Comparison of ENCODE assay signal across 21 mouse cellular contexts in genomic region chr4:48253266-48253665, GRCm38 (mm10). TPM values are rescaled to one million over a fixed set of nuclear protein-coding genes. Genes with fewer than 3 reads are reported as not detected.
DNase-seq lines count a peak whose midpoint lies in the region; ATAC-seq and TF ChIP-seq lines count a peak whose summit lies in the region.
"Had no signal": no experiment of that assay in that cellular context is flagged by ENCODE, and none has a peak within 500 bp of the region (broad histone marks: within the 10 kb centered on the region; RNA-seq: fewer than 3 reads in every experiment).

No protein-coding gene starts in this region.

- peak overlapping the region; percentile 20 for H3K27ac ChIP-seq in heart, adult 2 months
- no peak overlapping the region for H3K27ac ChIP-seq in heart, embryonic 12.5 days (ENCODE audit: poor library complexity, severe bottlenecking)
- H3K27ac ChIP-seq in CH12.LX (ENCODE audit: insufficient read depth, low read depth) = no peak overlapping the region
- H3K27ac ChIP-seq in forebrain, postnatal 0 days (ENCODE audit: low read depth, low read length) = no peak overlapping the region
- no peak overlapping the region for H3K27ac ChIP-seq in midbrain, embryonic 11.5 days (ENCODE audit: low read depth, low read length)
- H3K27ac ChIP-seq: heart, embryonic 10.5 days; kidney, embryonic 15.5 days; limb, embryonic 15.5 days; liver, embryonic 15.5 days had no signal

- TF ChIP-seq RAD21 in CH12.LX (IDR thresholded peaks at IDR 0.05; ENCODE audit: low read depth, low read length) = no peak

- no peak overlapping the region for H3ac ChIP-seq in myocyte (ENCODE audit: control insufficient read depth, insufficient read length)

- no peak for ATAC-seq in heart, embryonic 12.5 days (ENCODE audit: insufficient number of reproducible peaks, low FRiP score)
- no peak for ATAC-seq in forebrain, postnatal 0 days
- ATAC-seq in midbrain, embryonic 11.5 days (ENCODE audit: low FRiP score) = no peak
- ATAC-seq: midbrain, embryonic 16.5 days had no signal

- no peak for TF ChIP-seq CTCF in heart, adult 2 months (IDR thresholded peaks at IDR 0.05)
- no peak for TF ChIP-seq CTCF in CH12.LX (conservative IDR thresholded peaks at IDR 0.05 in 1 of 2, IDR thresholded peaks at IDR 0.05 in 1 of 2; ENCODE audit: low read depth in 2 of 2, low read length in 2 of 2)
- no peak for TF ChIP-seq CTCF in forebrain, postnatal 0 days (IDR thresholded peaks at IDR 0.05; ENCODE audit: low read depth)

- H3K4me3 ChIP-seq in heart, adult 2 months = no peak overlapping the region
- no peak overlapping the region for H3K4me3 ChIP-seq in heart, embryonic 12.5 days
- H3K4me3 ChIP-seq in CH12.LX (replicated peaks in 1 of 3; ENCODE audit: low read depth in 2 of 3, low read length in 2 of 3, poor library complexity in 1 of 3) (no peak overlapping the region), myocyte (no peak overlapping the region)
- no peak overlapping the region for H3K4me3 ChIP-seq in forebrain, postnatal 0 days (ENCODE audit: low read depth, low read length)
- no peak overlapping the region for H3K4me3 ChIP-seq in midbrain, embryonic 11.5 days (ENCODE audit: low read depth, low read length)
- H3K4me3 ChIP-seq: heart, embryonic 10.5 days; kidney, embryonic 15.5 days; limb, embryonic 15.5 days; liver, embryonic 15.5 days had no signal

- peaks cover 3% of the 10 kb centered on the region for H3K36me3 ChIP-seq in heart, adult 2 months (ENCODE audit: control insufficient read depth, insufficient read depth, low read length)
- H3K36me3 ChIP-seq in heart, embryonic 12.5 days = no peaks in the 10 kb centered on the region
- peaks cover 0 to 5% of the 10 kb centered on the region in 2 experiments for H3K36me3 ChIP-seq in CH12.LX (replicated peaks in 1 of 2; ENCODE audit: control insufficient read depth in 1 of 2, insufficient read depth in 1 of 2, low read length in 1 of 2)
- H3K36me3 ChIP-seq in myocyte (ENCODE audit: control insufficient read depth, insufficient read depth) = no peaks in the 10 kb centered on the region
- no peaks in the 10 kb centered on the region for H3K36me3 ChIP-seq in forebrain, postnatal 0 days (ENCODE audit: insufficient read depth)
- H3K36me3 ChIP-seq in midbrain, embryonic 11.5 days (ENCODE audit: control insufficient read depth, insufficient read depth, low read length) = no peaks in the 10 kb centered on the region
- H3K36me3 ChIP-seq: heart, embryonic 10.5 days; kidney, embryonic 15.5 days; limb, embryonic 15.5 days; liver, embryonic 15.5 days had no signal

- DNase-seq in heart, adult 2 months = no peak
- DNase-seq in 3T3-L1 (ENCODE audit: low read depth, low spot score) (peak; percentile 33), CH12.LX (ENCODE audit: extremely low read depth) (peak; percentile 49)
- no peak for DNase-seq in cerebellum, postnatal 25 days
- no peak for DNase-seq in forebrain, postnatal 0 days
- DNase-seq in midbrain, embryonic 11.5 days (ENCODE audit: low spot score, missing footprints) = no peak
- DNase-seq: adrenal gland, postnatal 36 days; B cell, adult 2 months; cerebellum, adult 11 months; cerebellum, adult 9-11 months; kidney, adult 11 months; kidney, postnatal 4 days; left cerebral cortex, postnatal 4 days; thymus, postnatal 25 days had no signal

- peaks cover 3% of the 10 kb centered on the region for H3K79me2 ChIP-seq in heart, adult 2 months (replicated peaks; ENCODE audit: control insufficient read depth, insufficient read depth, low read length)
- peaks cover 17% of the 10 kb centered on the region for H3K79me2 ChIP-seq in CH12.LX (replicated peaks; ENCODE audit: control insufficient read depth, extremely low read depth, insufficient read depth, poor library complexity, severe bottlenecking)
- H3K79me2 ChIP-seq in myocyte (ENCODE audit: control insufficient read depth, insufficient read depth) = peaks cover 41% of the 10 kb centered on the region

- dilution Hi-C loops in CH12.LX (cut with MboI; ENCODE audit: extremely low pct_ligation_motif_present, extremely low pct_unique_long_range_greater_than_20kb, low sequenced_read_pairs) = no loop called here

- peaks cover 2% of the 10 kb centered on the region for H3K4me1 ChIP-seq in heart, adult 2 months (ENCODE audit: control insufficient read depth, insufficient read depth, low read length)
- no peaks in the 10 kb centered on the region for H3K4me1 ChIP-seq in heart, embryonic 12.5 days (replicated peaks)
- peaks cover 2 to 66% of the 10 kb centered on the region in 2 experiments; a peak in 2 of 4 replicates for H3K4me1 ChIP-seq in CH12.LX (ENCODE audit: control insufficient read depth in 1 of 2, insufficient read depth in 2 of 2)
- no peaks in the 10 kb centered on the region for H3K4me1 ChIP-seq in forebrain, postnatal 0 days (ENCODE audit: insufficient read depth)
- no peaks in the 10 kb centered on the region for H3K4me1 ChIP-seq in midbrain, embryonic 11.5 days (ENCODE audit: control insufficient read depth, insufficient read depth, low read length)
- H3K4me1 ChIP-seq: heart, embryonic 10.5 days; kidney, embryonic 15.5 days; limb, embryonic 15.5 days had no signal

- no peak for TF ChIP-seq POLR2A in heart, adult 2 months (IDR thresholded peaks at IDR 0.05; ENCODE audit: insufficient read depth, low read depth, low read length)
- no peak for TF ChIP-seq POLR2A in CH12.LX (IDR thresholded peaks at IDR 0.05; ENCODE audit: low read depth, low read length)
- no peak for TF ChIP-seq POLR2A in myocyte (IDR thresholded peaks at IDR 0.05; ENCODE audit: insufficient read length, low read depth)

- no peaks in the 10 kb centered on the region for H3K9me3 ChIP-seq in heart, embryonic 12.5 days (replicated peaks)
- no peaks in the 10 kb centered on the region for H3K9me3 ChIP-seq in CH12.LX (replicated peaks; ENCODE audit: low read length)
- no peaks in the 10 kb centered on the region for H3K9me3 ChIP-seq in forebrain, postnatal 0 days (ENCODE audit: low read length)
- H3K9me3 ChIP-seq in midbrain, embryonic 11.5 days (ENCODE audit: control insufficient read depth, low read length) = no peaks in the 10 kb centered on the region
- H3K9me3 ChIP-seq: heart, embryonic 10.5 days; kidney, embryonic 15.5 days; limb, embryonic 15.5 days; liver, embryonic 15.5 days had no signal

- intact Hi-C loops in heart, adult 2 months (cut with DNase I) = no loop called here

- H3K9ac ChIP-seq in heart, adult 2 months (ENCODE audit: low read depth, low read length) = no peak overlapping the region
- no peak overlapping the region for H3K9ac ChIP-seq in heart, embryonic 12.5 days
- H3K9ac ChIP-seq in CH12.LX (ENCODE audit: insufficient read depth, low read depth) = no peak overlapping the region; the same call in 1 of the 2 replicates
- H3K9ac ChIP-seq in forebrain, postnatal 0 days = no peak overlapping the region
- no peak overlapping the region for H3K9ac ChIP-seq in midbrain, embryonic 11.5 days (ENCODE audit: low read length)
- H3K9ac ChIP-seq: kidney, embryonic 15.5 days; limb, embryonic 15.5 days; liver, embryonic 15.5 days had no signal

- TF ChIP-seq EP300 in heart, adult 2 months (IDR thresholded peaks at IDR 0.05; ENCODE audit: insufficient read depth, low read depth, low read length) = no peak
- TF ChIP-seq EP300 in CH12.LX (IDR thresholded peaks at IDR 0.05; ENCODE audit: low read length) = no peak

- in situ Hi-C loops in CH12.LX (cut with MboI; ENCODE audit: low pct_ligation_motif_present, low pct_unique_long_range_greater_than_20kb, low sequenced_read_pairs) = no loop called here

- H3K27me3 ChIP-seq in heart, adult 2 months (ENCODE audit: control insufficient read depth, insufficient read depth, low read length) = no peaks in the 10 kb centered on the region
- no peaks in the 10 kb centered on the region for H3K27me3 ChIP-seq in heart, embryonic 12.5 days (replicated peaks)
- H3K27me3 ChIP-seq in CH12.LX (replicated peaks) (no peaks in the 10 kb centered on the region), myocyte (ENCODE audit: control insufficient read depth, insufficient read depth, insufficient read length) (no peaks in the 10 kb centered on the region)
- H3K27me3 ChIP-seq in forebrain, postnatal 0 days (ENCODE audit: insufficient read depth, low read length) = no peaks in the 10 kb centered on the region
- H3K27me3 ChIP-seq in midbrain, embryonic 11.5 days (ENCODE audit: control insufficient read depth, insufficient read depth, low read length) = no peaks in the 10 kb centered on the region
- H3K27me3 ChIP-seq: kidney, embryonic 15.5 days; limb, embryonic 15.5 days; liver, embryonic 15.5 days had no signal

- H3K4me2 ChIP-seq in heart, embryonic 12.5 days = no peak overlapping the region
- H3K4me2 ChIP-seq in CH12.LX (ENCODE audit: insufficient read depth, low read depth, poor library complexity, severe bottlenecking) (peak overlapping the region; percentile 94; the same call in 1 of the 2 replicates), myocyte (ENCODE audit: low read depth) (peak overlapping the region; percentile 32)
- no peak overlapping the region for H3K4me2 ChIP-seq in forebrain, postnatal 0 days (ENCODE audit: low read depth)
- no peak overlapping the region for H3K4me2 ChIP-seq in midbrain, embryonic 11.5 days
- H3K4me2 ChIP-seq: kidney, embryonic 15.5 days; limb, embryonic 15.5 days; liver, embryonic 15.5 days had no signal

TF ChIP-seq in CH12.LX, 34 proteins besides CTCF, POLR2A, EP300 and RAD21 (continues in another document):
- TF ChIP-seq CHD1 (IDR thresholded peaks at IDR 0.05; ENCODE audit: low read depth, low read length) = no peak

RNA-seq across cellular contexts. Expression of gene Erp44, which starts 26.1 kb away (rescaled TPM):
- total RNA-seq in heart, adult 2 months (2021) = 10 to 100 TPM; 30.1 to 30.8 TPM
- 10.7 and 15.8 TPM in 2 replicates for polyA plus RNA-seq in heart, adult 2 months (2012; rRNA removed)
- 67.7 and 72.0 TPM in 2 replicates for polyA plus RNA-seq in heart, embryonic 12.5 days (2016; fragmentation: Nextera tagmentation; extraction: Ambion mirVana)
- total RNA-seq in CH12.LX (2012; rRNA removed) = 59.2 and 60.4 TPM in 2 replicates
- total RNA-seq in CH12.LX (2014; rRNA removed) = 201 and 203 TPM in 2 replicates
- 85.3 and 99.7 TPM in 2 replicates for polyA plus RNA-seq in CH12.LX (2012; ENCODE audit: insufficient read length, low read depth)
- polyA plus RNA-seq in myocyte (2012; fragmentation: generic; extraction: Trizol) = 22.7 TPM
- 26.2 and 33.4 TPM in 2 replicates for total RNA-seq in forebrain, postnatal 0 days (2014; rRNA removed)
- 41.8 and 50.2 TPM in 2 replicates for polyA plus RNA-seq in forebrain, postnatal 0 days (2015; fragmentation: Nextera tagmentation; extraction: Ambion mirVana)
- polyA plus RNA-seq in midbrain, embryonic 11.5 days (2014; fragmentation: Nextera tagmentation; extraction: Ambion mirVana) = 70.8 and 83.6 TPM in 2 replicates

RNA-seq across cellular contexts. Expression of gene Invs, which starts 26.3 kb away (rescaled TPM):
- total RNA-seq in heart, adult 2 months (2021) = 1 to 10 TPM; 2.6 to 2.9 TPM
- 1.4 and 2.4 TPM in 2 replicates for polyA plus RNA-seq in heart, adult 2 months (2012; rRNA removed)
- 5.9 and 6.6 TPM in 2 replicates for polyA plus RNA-seq in heart, embryonic 12.5 days (2016; fragmentation: Nextera tagmentation; extraction: Ambion mirVana)
- total RNA-seq in CH12.LX (2012; rRNA removed) = 6.4 and 6.9 TPM in 2 replicates
- total RNA-seq in CH12.LX (2014; rRNA removed) = 4.2 and 5.7 TPM in 2 replicates
- polyA plus RNA-seq in CH12.LX (2012; ENCODE audit: insufficient read length, low read depth) = 4.8 and 5.1 TPM in 2 replicates
- 3.1 TPM for polyA plus RNA-seq in myocyte (2012; fragmentation: generic; extraction: Trizol)
- total RNA-seq in forebrain, postnatal 0 days (2014; rRNA removed) = 6.4 and 8.7 TPM in 2 replicates
- 2.1 and 2.7 TPM in 2 replicates for polyA plus RNA-seq in forebrain, postnatal 0 days (2015; fragmentation: Nextera tagmentation; extraction: Ambion mirVana)
- 5.5 and 7.8 TPM in 2 replicates for polyA plus RNA-seq in midbrain, embryonic 11.5 days (2014; fragmentation: Nextera tagmentation; extraction: Ambion mirVana)

Comparison
In these comparisons a context has a peak if more than half of its experiments do, and no peak if none do; other contexts are left out.
1. DNase-seq: peak in 3T3-L1 (single experiment) and CH12.LX (single experiment); none in heart, adult 2 months (0 of 2), cerebellum, postnatal 25 days (0 of 2), forebrain, postnatal 0 days (single experiment) and midbrain, embryonic 11.5 days (single experiment).
2. H3K4me2 ChIP-seq: peak in CH12.LX (single experiment) and myocyte (single experiment); none in heart, embryonic 12.5 days (single experiment), forebrain, postnatal 0 days (single experiment) and midbrain, embryonic 11.5 days (single experiment).